Mouse (Mus musculus): ENCODE data around the gene Pak6. TPM values are rescaled to one million over a fixed set of nuclear protein-coding genes. Genes with fewer than 3 reads are reported as not detected.
"Not testable (repeated sequence)": the region's sequence is repeated elsewhere in the genome, so short reads cannot be mapped to it uniquely, and the experiment has no call there.

Pak6 gene
- polyA plus RNA-seq, 1 experiment = not detected

GRCm38 (mm10) chr2:118641147-118641546 is 22.0 kb upstream of the Pak6 start:
- TF ChIP-seq POLR2A (IDR thresholded peaks at IDR 0.05; ENCODE audit: insufficient read depth, low read depth, low read length) (no peak), CTCF (IDR thresholded peaks at IDR 0.05; ENCODE audit: insufficient read depth, low read depth, low read length) (no peak)
- Histone ChIP-seq H3K27ac (ENCODE audit: insufficient read depth, low read depth, low read length) (no peak overlapping the region), H3K4me1 (ENCODE audit: control insufficient read depth, insufficient read depth, low read length) (no peaks in the 10 kb centered on the region), H3K4me3 (ENCODE audit: insufficient read depth, low read depth, low read length) (no peak overlapping the region)
- WGBS = 81% methylated on average over 2 of the region's 2 CpGs

GRCm38 (mm10) chr2:118642431-118642830 is 20.7 kb upstream of the Pak6 start:
- WGBS = 84% methylated on average over 3 of the region's 3 CpGs

GRCm38 (mm10) chr2:118642942-118643341 is 20.2 kb upstream of the Pak6 start:
- Histone ChIP-seq H3K27ac (ENCODE audit: insufficient read depth, low read depth, low read length) (no peak overlapping the region), H3K4me3 (ENCODE audit: insufficient read depth, low read depth, low read length) (no peak overlapping the region), H3K4me1 (ENCODE audit: control insufficient read depth, insufficient read depth, low read length) (no peaks in the 10 kb centered on the region)
- 79% methylated on average over 3 of the region's 3 CpGs for WGBS
- TF ChIP-seq POLR2A (IDR thresholded peaks at IDR 0.05; ENCODE audit: insufficient read depth, low read depth, low read length) (no peak), CTCF (IDR thresholded peaks at IDR 0.05; ENCODE audit: insufficient read depth, low read depth, low read length) (no peak)

More at GRCm38 (mm10) chr2:118642431-118642830, 20.7 kb upstream of the Pak6 start:
- TF ChIP-seq POLR2A (IDR thresholded peaks at IDR 0.05; ENCODE audit: insufficient read depth, low read depth, low read length) (no peak), CTCF (IDR thresholded peaks at IDR 0.05; ENCODE audit: insufficient read depth, low read depth, low read length) (no peak)
- no peak overlapping the region for H3K4me3 ChIP-seq (ENCODE audit: insufficient read depth, low read depth, low read length)
- H3K4me1 ChIP-seq (ENCODE audit: control insufficient read depth, insufficient read depth, low read length) = no peaks in the 10 kb centered on the region
- no peak overlapping the region for H3K27ac ChIP-seq (ENCODE audit: insufficient read depth, low read depth, low read length)

- H3K4me1 ChIP-seq (ENCODE audit: control insufficient read depth, insufficient read depth, low read length) = no peaks in the 10 kb centered on the region
- TF ChIP-seq POLR2A (IDR thresholded peaks at IDR 0.05; ENCODE audit: insufficient read depth, low read depth, low read length) = no peak
- TF ChIP-seq CTCF (IDR thresholded peaks at IDR 0.05; ENCODE audit: insufficient read depth, low read depth, low read length) = no peak
- H3K27ac ChIP-seq (ENCODE audit: insufficient read depth, low read depth, low read length) = no peak overlapping the region
- 92% methylated on average over 5 of the region's 5 CpGs for WGBS
- H3K4me3 ChIP-seq (ENCODE audit: insufficient read depth, low read depth, low read length) = no peak overlapping the region
Measured at GRCm38 (mm10) chr2:118646665-118647064, 16.4 kb upstream of the Pak6 start.

GRCm38 (mm10) chr2:118650697-118651096 is 12.4 kb upstream of the Pak6 start:
- H3K4me1 ChIP-seq (ENCODE audit: control insufficient read depth, insufficient read depth, low read length); H3K27ac ChIP-seq (ENCODE audit: insufficient read depth, low read depth, low read length); H3K4me3 ChIP-seq (ENCODE audit: insufficient read depth, low read depth, low read length): not testable (repeated sequence)
- 56% methylated on average over 2 of the region's 2 CpGs for WGBS

GRCm38 (mm10) chr2:118656688-118657281 is 6.3 kb upstream of the Pak6 start:
- 58% methylated on average over 3 of the region's 3 CpGs for WGBS

GRCm38 (mm10) chr2:118658457-118658856 is 4.6 kb upstream of the Pak6 start:
- WGBS = 46% methylated on average over 4 of the region's 4 CpGs
- Histone ChIP-seq H3K4me3 (ENCODE audit: insufficient read depth, low read depth, low read length) (no peak overlapping the region), H3K27ac (ENCODE audit: insufficient read depth, low read depth, low read length) (no peak overlapping the region), H3K4me1 (ENCODE audit: control insufficient read depth, insufficient read depth, low read length) (peaks cover 24% of the 10 kb centered on the region)
- no peak for TF ChIP-seq POLR2A (IDR thresholded peaks at IDR 0.05; ENCODE audit: insufficient read depth, low read depth, low read length)
- TF ChIP-seq CTCF (IDR thresholded peaks at IDR 0.05; ENCODE audit: insufficient read depth, low read depth, low read length) = no peak

More at GRCm38 (mm10) chr2:118656688-118657281, 6.3 kb upstream of the Pak6 start:
- Histone ChIP-seq H3K4me3 (ENCODE audit: insufficient read depth, low read depth, low read length) (no peak overlapping the region), H3K4me1 (ENCODE audit: control insufficient read depth, insufficient read depth, low read length) (peaks cover 16% of the 10 kb centered on the region), H3K27ac (ENCODE audit: insufficient read depth, low read depth, low read length) (no peak overlapping the region)
- no peak for TF ChIP-seq POLR2A (IDR thresholded peaks at IDR 0.05; ENCODE audit: insufficient read depth, low read depth, low read length)
- TF ChIP-seq CTCF (IDR thresholded peaks at IDR 0.05; ENCODE audit: insufficient read depth, low read depth, low read length) = no peak

- WGBS = 47% methylated on average over 1 of the region's 1 CpGs
- Histone ChIP-seq H3K4me1 (ENCODE audit: control insufficient read depth, insufficient read depth, low read length) (peaks cover 27% of the 10 kb centered on the region), H3K4me3 (ENCODE audit: insufficient read depth, low read depth, low read length) (no peak overlapping the region), H3K27ac (ENCODE audit: insufficient read depth, low read depth, low read length) (no peak overlapping the region)
- TF ChIP-seq CTCF (IDR thresholded peaks at IDR 0.05; ENCODE audit: insufficient read depth, low read depth, low read length) (no peak), POLR2A (IDR thresholded peaks at IDR 0.05; ENCODE audit: insufficient read depth, low read depth, low read length) (no peak)
Measured at GRCm38 (mm10) chr2:118659077-118659476, 4.0 kb upstream of the Pak6 start.

GRCm38 (mm10) chr2:118659493-118659892 is 3.6 kb upstream of the Pak6 start:
- Histone ChIP-seq H3K4me3 (ENCODE audit: insufficient read depth, low read depth, low read length) (no peak overlapping the region), H3K27ac (ENCODE audit: insufficient read depth, low read depth, low read length) (no peak overlapping the region), H3K4me1 (ENCODE audit: control insufficient read depth, insufficient read depth, low read length) (peaks cover 28% of the 10 kb centered on the region)
- TF ChIP-seq POLR2A (IDR thresholded peaks at IDR 0.05; ENCODE audit: insufficient read depth, low read depth, low read length) = no peak
- TF ChIP-seq CTCF (IDR thresholded peaks at IDR 0.05; ENCODE audit: insufficient read depth, low read depth, low read length) = no peak
- WGBS = 81% methylated on average over 12 of the region's 12 CpGs
